Mouse (Mus musculus) layer of hippocampus, postnatal 36 days (tissue): ENCODE results near the gene Ttc7b. TPM values are rescaled to one million over a fixed set of nuclear protein-coding genes. Genes with fewer than 3 reads are reported as not detected.

Source experiments
- DNase-seq, 2 experiments: peaks; one replicate each; pipeline ENCODE4 v3.0.0; 2022
- total RNA-seq, 2 experiments: library from RNA; stranded (reverse); gene quantifications; 2 replicates each; pipeline ENCODE4 v1.2.3; 2021

Gene Ttc7b
- total RNA-seq, 2 experiments from 2014 or later: 160 to 183 TPM

GRCm38 (mm10) chr12:100326732-100327131 is 193.9 kb downstream of the Ttc7b start:
- no peak for DNase-seq

GRCm38 (mm10) chr12:100325618-100326017 is 195.0 kb downstream of the Ttc7b start:
- no peak for DNase-seq

DNA sequence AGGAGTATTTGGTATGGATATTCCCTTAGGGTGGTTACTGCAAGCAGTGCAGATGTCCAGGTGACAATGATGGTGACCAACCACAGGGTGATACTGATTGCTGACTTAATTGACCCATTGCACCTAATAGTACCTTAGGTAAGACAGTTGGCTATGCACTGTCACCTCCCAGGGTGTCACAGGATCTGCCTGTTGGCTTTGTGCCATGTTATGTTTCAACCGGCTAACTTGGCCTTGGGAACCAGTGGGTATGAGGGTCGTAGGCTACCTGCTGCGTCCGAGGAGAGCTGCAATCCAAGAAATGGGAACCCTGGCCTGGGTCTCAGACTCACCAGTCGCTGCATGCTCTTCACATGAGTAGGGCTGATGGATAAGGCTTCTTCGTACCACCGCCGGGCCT is 195.4 kb downstream of the Ttc7b start:
- no peak for DNase-seq

DNA sequence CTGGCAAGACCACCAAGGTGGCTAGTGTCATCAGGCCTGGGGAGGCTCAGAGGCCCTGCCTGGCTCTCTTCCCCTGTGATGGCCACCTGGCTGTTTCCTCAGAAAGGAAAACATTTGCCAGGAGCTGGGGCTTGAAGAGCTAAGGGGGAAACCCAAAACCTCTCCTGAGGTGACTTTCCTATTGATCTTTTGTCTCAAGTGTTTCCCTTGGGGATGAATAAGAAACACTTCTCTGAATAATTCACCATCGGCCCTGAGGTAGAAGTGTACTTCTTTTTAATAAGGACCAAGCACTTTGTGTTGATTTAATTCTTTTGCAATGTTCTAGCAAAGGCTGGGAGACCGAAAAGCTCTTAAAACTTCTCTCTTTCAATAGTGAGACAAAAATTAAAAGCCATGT is 197.0 kb downstream of the Ttc7b start:
- no peak for DNase-seq

DNA sequence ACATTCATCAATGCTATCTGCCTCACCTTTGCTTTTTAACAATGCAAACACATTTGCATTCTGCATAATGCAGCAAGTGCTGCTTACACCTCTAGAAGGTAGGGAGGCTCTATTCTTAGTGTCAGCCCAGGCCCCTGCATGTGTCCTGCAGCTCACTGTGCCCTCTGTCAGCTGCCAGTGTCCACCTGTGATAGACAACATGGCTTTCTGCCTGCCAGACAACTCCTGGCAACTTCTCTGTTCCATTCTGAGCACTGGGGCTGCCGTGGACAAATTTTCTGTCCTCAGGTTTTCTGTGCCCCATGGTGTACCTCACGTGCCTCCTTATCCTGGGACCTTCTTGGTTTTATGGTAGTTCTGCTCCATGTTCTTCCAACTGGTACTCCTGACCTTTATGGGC is 198.4 kb downstream of the Ttc7b start:
- DNase-seq: no peak

DNA sequence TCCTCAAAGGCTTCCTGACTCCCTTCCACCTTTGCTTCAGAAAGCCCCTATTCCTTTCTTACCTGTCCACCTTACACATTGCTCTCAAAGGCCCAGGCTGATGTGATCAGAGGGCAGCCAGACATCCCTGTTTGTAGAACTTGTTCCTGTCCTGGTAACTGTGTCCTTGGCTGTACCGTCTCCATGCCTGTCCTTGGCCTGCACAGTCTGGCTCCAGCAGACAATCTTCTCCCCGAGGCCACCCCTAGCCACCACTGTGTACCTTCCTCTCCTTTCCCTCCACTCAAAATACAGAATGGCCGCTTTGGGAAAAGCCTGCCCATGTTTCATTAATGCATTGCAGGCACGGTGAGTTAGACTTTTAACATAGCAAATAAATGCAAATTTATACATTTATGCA is 199.1 kb downstream of the Ttc7b start:
- DNase-seq: no peak

- no peak for DNase-seq
Measured at GRCm38 (mm10) chr12:100319746-100320145, 200.9 kb downstream of the Ttc7b start.

DNA sequence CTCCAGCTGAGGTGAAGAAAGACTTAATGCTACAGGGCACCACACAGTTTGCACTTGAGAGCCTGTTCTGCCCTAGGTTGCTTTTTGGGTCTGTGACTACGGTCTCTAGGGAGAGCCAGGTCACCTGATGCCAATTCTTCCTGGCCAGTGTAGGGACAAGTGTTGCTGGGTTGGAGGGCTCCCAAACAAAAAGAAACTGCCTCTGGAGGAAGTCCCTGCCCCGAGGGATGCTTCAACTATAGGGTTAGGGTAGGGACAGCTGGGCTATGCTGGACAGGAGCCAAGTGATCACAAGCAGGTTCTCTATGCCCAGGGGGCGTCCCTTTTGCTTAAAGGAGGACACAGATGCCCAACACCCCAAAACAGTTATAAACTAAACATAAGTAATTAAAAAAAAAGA is 202.7 kb downstream of the Ttc7b start:
- no peak for DNase-seq

- DNase-seq: peak in 1 of 2 experiments; percentile 56
Measured at GRCm38 (mm10) chr12:100316094-100316493, 204.5 kb downstream of the Ttc7b start.

DNA sequence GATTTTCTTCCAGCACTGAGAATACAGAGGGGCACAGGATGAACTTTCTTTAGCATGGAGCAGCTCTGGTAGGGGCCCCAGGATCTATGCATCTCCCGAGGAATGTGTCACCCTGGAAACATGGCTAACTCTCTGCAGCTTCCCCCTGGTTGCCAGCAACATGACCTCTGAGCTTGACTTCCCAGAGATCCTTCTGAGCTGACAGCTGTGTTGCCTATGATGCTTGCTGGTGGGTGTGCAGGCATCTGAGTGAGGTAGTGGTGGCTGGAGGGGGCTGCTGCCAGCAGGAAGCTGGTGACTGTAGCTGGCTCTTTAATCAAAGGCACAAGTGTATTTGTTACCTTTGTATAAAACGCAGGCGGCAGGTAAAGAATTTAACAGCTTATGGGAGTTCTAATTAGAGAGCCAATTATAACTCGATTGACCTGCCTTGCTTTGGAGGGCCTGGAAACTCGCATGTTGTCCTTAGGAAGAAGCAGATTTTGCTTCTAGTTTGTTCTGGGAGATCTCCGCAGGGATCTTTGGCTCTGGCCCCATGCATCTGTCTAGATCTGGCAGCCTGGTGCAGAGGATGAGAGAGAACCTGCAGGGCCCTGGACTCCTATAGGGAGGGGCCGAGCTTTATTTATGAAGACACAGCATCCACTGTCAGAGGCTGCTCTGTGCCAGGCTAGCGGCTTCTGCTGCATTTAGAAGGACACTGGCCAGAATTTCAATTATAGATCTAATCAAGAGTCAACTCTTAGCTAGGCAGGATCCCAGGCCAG is 205.3 kb downstream of the Ttc7b start:
- DNase-seq: no peak

- no peak for DNase-seq
Measured at GRCm38 (mm10) chr12:100313785-100314375, 206.7 kb downstream of the Ttc7b start.

- DNase-seq: no peak
Measured at GRCm38 (mm10) chr12:100313209-100313608, 207.4 kb downstream of the Ttc7b start.

GRCm38 (mm10) chr12:100310471-100311392 is 209.9 kb downstream of the Ttc7b start:
- DNase-seq: no peak

GRCm38 (mm10) chr12:100309201-100309600 is 211.4 kb downstream of the Ttc7b start:
- no peak for DNase-seq

- no peak for DNase-seq
Measured at GRCm38 (mm10) chr12:100307501-100308260, 212.9 kb downstream of the Ttc7b start.

GRCm38 (mm10) chr12:100306336-100306735 is 214.3 kb downstream of the Ttc7b start:
- DNase-seq: no peak

DNA sequence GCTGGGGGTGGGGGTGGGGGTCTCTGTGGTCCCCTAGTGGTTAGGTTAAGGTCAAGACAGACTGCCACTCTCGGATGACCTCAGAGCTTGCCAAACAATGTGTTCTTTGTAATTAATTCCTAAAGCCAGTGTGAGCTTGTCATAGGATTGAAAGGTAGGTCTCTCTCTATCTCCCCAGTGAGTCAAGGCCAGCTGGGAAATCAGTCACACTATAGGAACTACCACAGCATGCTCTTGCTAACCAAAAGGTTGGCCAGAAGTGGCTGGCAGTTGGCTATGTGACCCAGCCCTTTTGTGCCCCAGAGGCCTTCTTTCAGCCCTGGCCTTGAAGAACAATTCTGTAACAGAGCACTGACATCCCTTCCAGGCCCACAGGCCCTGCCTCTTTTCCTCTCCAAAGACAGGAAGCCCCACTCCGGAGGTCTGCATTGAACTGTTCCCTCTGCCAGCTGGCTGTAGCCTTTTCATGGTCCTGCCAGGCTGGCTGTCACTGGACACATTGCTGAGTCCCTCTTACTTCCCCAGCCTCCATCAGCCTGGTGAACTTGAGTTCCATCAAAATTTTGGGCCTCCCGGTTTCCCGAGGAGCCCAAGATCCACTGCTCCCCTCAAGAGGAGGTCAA is 215.5 kb downstream of the Ttc7b start:
- DNase-seq: no peak

DNA sequence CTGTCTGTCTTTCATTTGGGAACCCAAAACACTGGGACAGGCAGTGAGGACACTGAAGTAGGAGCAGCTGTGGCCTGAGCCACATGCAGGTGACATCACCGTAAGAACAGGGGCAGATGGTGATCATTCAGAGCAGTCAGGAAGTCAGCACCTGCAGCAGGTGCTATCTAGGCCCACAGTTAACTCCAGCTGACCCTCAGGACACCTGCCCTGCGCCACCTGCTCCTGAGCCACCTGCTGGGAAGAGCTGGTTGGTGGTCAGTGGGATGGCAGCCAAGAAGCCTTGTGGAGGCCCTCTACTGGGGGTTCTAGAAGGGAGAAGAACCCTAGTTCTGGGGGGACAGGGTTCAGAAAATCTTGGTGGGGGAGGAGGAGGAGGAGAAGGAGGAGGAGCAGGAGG is 216.3 kb downstream of the Ttc7b start:
- DNase-seq: no peak

GRCm38 (mm10) chr12:100303141-100303540 is 217.5 kb downstream of the Ttc7b start:
- DNase-seq: no peak

GRCm38 (mm10) chr12:100300446-100300845 is 220.2 kb downstream of the Ttc7b start:
- DNase-seq: no peak

GRCm38 (mm10) chr12:100299322-100299726 is 221.3 kb downstream of the Ttc7b start:
- no peak for DNase-seq

- no peak for DNase-seq
Measured at GRCm38 (mm10) chr12:100298788-100299187, 221.8 kb downstream of the Ttc7b start.
